Mouse (Mus musculus): ENCODE results near the gene Mindy1. TPM values are rescaled to one million over a fixed set of nuclear protein-coding genes. Genes with fewer than 3 reads are reported as not detected.

Gene Mindy1
- polyA plus RNA-seq, 1 experiment from 2014 or later = 41.4 TPM

GRCm38 (mm10) chr3:95294316-95294715 is 13.2 kb downstream of the Mindy1 start:
- peak overlapping the region; percentile 78 for H3K27ac ChIP-seq (ENCODE audit: low read depth)
- no peak overlapping the region for H3K4me2 ChIP-seq (ENCODE audit: low read depth, low read length)
- TF ChIP-seq CTCF (IDR thresholded peaks at IDR 0.05; ENCODE audit: low read depth) (no peak), EP300 (IDR thresholded peaks at IDR 0.05; ENCODE audit: low read depth) (no peak)
- ATAC-seq (no peak), DNase-seq (no peak)
- no peaks in the 10 kb centered on the region for H3K9me3 ChIP-seq (ENCODE audit: low read length)
- H3K27me3 ChIP-seq (ENCODE audit: insufficient read depth, low read length) = no peaks in the 10 kb centered on the region
- peaks cover 39% of the 10 kb centered on the region for H3K4me1 ChIP-seq (ENCODE audit: insufficient read depth)
- no peak overlapping the region for H3K4me3 ChIP-seq (ENCODE audit: low read depth, low read length)
- peaks cover 39% of the 10 kb centered on the region for H3K36me3 ChIP-seq (replicated peaks; ENCODE audit: insufficient read depth, low read length)
- WGBS (ENCODE audit: insufficient replicate concordance) = 65% methylated on average over 7 of the region's 7 CpGs
- H3K9ac ChIP-seq (replicated peaks) = peak overlapping the region; percentile 34; the same call in 1 of the 2 replicates

GRCm38 (mm10) chr3:95294718-95295117 is 13.6 kb downstream of the Mindy1 start:
- no peaks in the 10 kb centered on the region for H3K27me3 ChIP-seq (ENCODE audit: insufficient read depth, low read length)
- no peak for ATAC-seq
- H3K4me2 ChIP-seq (ENCODE audit: low read depth, low read length) = no peak overlapping the region
- no peaks in the 10 kb centered on the region for H3K9me3 ChIP-seq (ENCODE audit: low read length)
- H3K36me3 ChIP-seq (replicated peaks; ENCODE audit: insufficient read depth, low read length) = peaks cover 39% of the 10 kb centered on the region
- TF ChIP-seq CTCF (IDR thresholded peaks at IDR 0.05; ENCODE audit: low read depth) = no peak
- TF ChIP-seq EP300 (IDR thresholded peaks at IDR 0.05; ENCODE audit: low read depth) = no peak
- no peak overlapping the region for H3K4me3 ChIP-seq (ENCODE audit: low read depth, low read length)
- WGBS (ENCODE audit: insufficient replicate concordance) = 66% methylated on average over 5 of the region's 5 CpGs
- H3K27ac ChIP-seq (ENCODE audit: low read depth) = peak overlapping the region; percentile 78
- peaks cover 39% of the 10 kb centered on the region for H3K4me1 ChIP-seq (ENCODE audit: insufficient read depth)
- DNase-seq = no peak
- peak overlapping the region; percentile 34; the same call in 1 of the 2 replicates for H3K9ac ChIP-seq (replicated peaks)

GRCm38 (mm10) chr3:95295321-95296102 is 14.4 kb downstream of the Mindy1 start:
- WGBS (ENCODE audit: insufficient replicate concordance) = 63% methylated on average over 11 of the region's 11 CpGs
- no peak for TF ChIP-seq EP300 (IDR thresholded peaks at IDR 0.05; ENCODE audit: low read depth)
- TF ChIP-seq CTCF (IDR thresholded peaks at IDR 0.05; ENCODE audit: low read depth) = peak; percentile 24
- Histone ChIP-seq H3K4me3 (ENCODE audit: low read depth, low read length) (no peak overlapping the region), H3K27me3 (ENCODE audit: insufficient read depth, low read length) (no peaks in the 10 kb centered on the region), H3K4me1 (ENCODE audit: insufficient read depth) (peaks cover 39% of the 10 kb centered on the region), H3K27ac (ENCODE audit: low read depth) (peak overlapping the region; percentile 78), H3K36me3 (replicated peaks; ENCODE audit: insufficient read depth, low read length) (peaks cover 39% of the 10 kb centered on the region), H3K4me2 (ENCODE audit: low read depth, low read length) (no peak overlapping the region), H3K9me3 (ENCODE audit: low read length) (no peaks in the 10 kb centered on the region), H3K9ac (replicated peaks) (no peak overlapping the region)
- peak; percentile 55 for ATAC-seq
- peak; percentile 44 for DNase-seq

- H3K4me1 ChIP-seq (ENCODE audit: insufficient read depth) = peaks cover 39% of the 10 kb centered on the region
- DNase-seq (peak; percentile 62), ATAC-seq (peak; percentile 28; the same call in 1 of the 2 replicates)
- WGBS (ENCODE audit: insufficient replicate concordance) = 13% methylated on average over 5 of the region's 5 CpGs
- peak overlapping the region; percentile 78 for H3K27ac ChIP-seq (ENCODE audit: low read depth)
- no peak overlapping the region for H3K9ac ChIP-seq (replicated peaks)
- no peak overlapping the region for H3K4me3 ChIP-seq (ENCODE audit: low read depth, low read length)
- H3K4me2 ChIP-seq (ENCODE audit: low read depth, low read length) = no peak overlapping the region
- H3K36me3 ChIP-seq (replicated peaks; ENCODE audit: insufficient read depth, low read length) = peaks cover 36% of the 10 kb centered on the region
- no peaks in the 10 kb centered on the region for H3K9me3 ChIP-seq (ENCODE audit: low read length)
- no peaks in the 10 kb centered on the region for H3K27me3 ChIP-seq (ENCODE audit: insufficient read depth, low read length)
- TF ChIP-seq CTCF (IDR thresholded peaks at IDR 0.05; ENCODE audit: low read depth) (peak; percentile 79), EP300 (IDR thresholded peaks at IDR 0.05; ENCODE audit: low read depth) (no peak)
Observed at GRCm38 (mm10) chr3:95296103-95296469, 14.9 kb downstream of the Mindy1 start.

- peaks cover 29% of the 10 kb centered on the region for H3K4me1 ChIP-seq (ENCODE audit: insufficient read depth)
- no peak overlapping the region for H3K9ac ChIP-seq (replicated peaks)
- no peaks in the 10 kb centered on the region for H3K9me3 ChIP-seq (ENCODE audit: low read length)
- H3K4me3 ChIP-seq (ENCODE audit: low read depth, low read length) = no peak overlapping the region
- WGBS (ENCODE audit: insufficient replicate concordance) = 45% methylated on average over 7 of the region's 7 CpGs
- no peak overlapping the region for H3K4me2 ChIP-seq (ENCODE audit: low read depth, low read length)
- TF ChIP-seq EP300 (IDR thresholded peaks at IDR 0.05; ENCODE audit: low read depth) (peak; percentile 55; the same call in 1 of the 2 replicates), CTCF (IDR thresholded peaks at IDR 0.05; ENCODE audit: low read depth) (no peak)
- peaks cover 21% of the 10 kb centered on the region for H3K36me3 ChIP-seq (replicated peaks; ENCODE audit: insufficient read depth, low read length)
- peak; percentile 70 for ATAC-seq
- H3K27me3 ChIP-seq (ENCODE audit: insufficient read depth, low read length) = no peaks in the 10 kb centered on the region
- DNase-seq = no peak
- peak overlapping the region; percentile 67 for H3K27ac ChIP-seq (ENCODE audit: low read depth)
Observed at GRCm38 (mm10) chr3:95298018-95298417, 16.9 kb downstream of the Mindy1 start.

GRCm38 (mm10) chr3:95301204-95301796 is 20.2 kb downstream of the Mindy1 start:
- WGBS (ENCODE audit: insufficient replicate concordance) = 79% methylated on average over 3 of the region's 3 CpGs
- no peak overlapping the region for H3K4me2 ChIP-seq (ENCODE audit: low read depth, low read length)

More at GRCm38 (mm10) chr3:95301204-95301796, 20.2 kb downstream of the Mindy1 start:
- Histone ChIP-seq H3K4me1 (ENCODE audit: insufficient read depth) (0 out of 2 replicates have a peak, but pooled peaks cover 1% of the 10 kb centered on the region), H3K36me3 (replicated peaks; ENCODE audit: insufficient read depth, low read length) (peaks cover 5% of the 10 kb centered on the region), H3K27ac (ENCODE audit: low read depth) (no peak overlapping the region), H3K4me3 (ENCODE audit: low read depth, low read length) (no peak overlapping the region), H3K9me3 (ENCODE audit: low read length) (no peaks in the 10 kb centered on the region), H3K27me3 (ENCODE audit: insufficient read depth, low read length) (no peaks in the 10 kb centered on the region), H3K9ac (replicated peaks) (no peak overlapping the region)
- TF ChIP-seq CTCF (IDR thresholded peaks at IDR 0.05; ENCODE audit: low read depth) (no peak), EP300 (IDR thresholded peaks at IDR 0.05; ENCODE audit: low read depth) (no peak)
- DNase-seq (no peak), ATAC-seq (no peak)

Data from liver, postnatal 0 days (tissue).